Comparison of ENCODE assay signal across 8 mouse cellular contexts in the genomic region with DNA sequence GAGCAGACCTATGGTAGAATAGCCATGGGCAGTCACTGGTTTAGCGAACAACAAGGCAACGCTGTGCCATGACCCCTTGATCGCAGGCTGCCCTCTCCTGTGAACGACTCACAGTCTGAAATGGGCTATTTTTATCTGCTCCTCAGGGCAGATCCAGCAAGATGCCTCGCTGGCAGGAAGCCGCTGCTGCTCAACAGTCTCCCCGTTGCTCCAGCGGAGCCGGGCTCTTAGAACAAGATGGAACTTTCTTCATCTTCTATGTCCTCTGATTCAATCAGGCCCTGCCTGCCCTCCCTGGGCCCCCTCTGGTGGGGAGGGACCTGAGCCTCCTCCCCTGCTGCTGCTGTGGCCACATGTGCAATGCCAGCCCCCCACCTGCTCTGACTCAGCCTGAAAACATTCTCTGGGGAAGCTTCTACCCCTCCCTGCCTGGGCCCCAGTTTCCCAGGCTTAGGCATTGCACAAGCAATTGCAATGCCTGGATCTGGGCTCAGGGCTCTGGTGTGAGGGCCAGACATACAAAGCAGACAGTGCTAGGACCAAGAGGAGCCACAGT. TPM values are rescaled to one million over a fixed set of nuclear protein-coding genes. Genes with fewer than 3 reads are reported as not detected.
A peak's percentile ranks its signal among the peaks of the same experiment; 100 is the strongest.
DNase-seq lines count a peak whose midpoint lies in the region; ATAC-seq and TF ChIP-seq lines count a peak whose summit lies in the region.

No protein-coding gene starts in this region.

- no peak overlapping the region for H3K4me2 ChIP-seq in midbrain, embryonic 12.5 days (replicated peaks)
- no peak overlapping the region for H3K4me2 ChIP-seq in midbrain, embryonic 15.5 days
- H3K4me2 ChIP-seq in intestine, postnatal 0 days (replicated peaks; ENCODE audit: low read depth) = no peak overlapping the region
- no peak overlapping the region for H3K4me2 ChIP-seq in midbrain, embryonic 14.5 days (ENCODE audit: low read length)

- peaks cover 13% of the 10 kb centered on the region; the same call in 1 of the 2 replicates for H3K4me1 ChIP-seq in midbrain, embryonic 12.5 days
- H3K4me1 ChIP-seq in midbrain, embryonic 15.5 days = peaks cover 4% of the 10 kb centered on the region; the same call in 1 of the 2 replicates
- H3K4me1 ChIP-seq in intestine, postnatal 0 days (replicated peaks; ENCODE audit: control insufficient read depth, insufficient read depth, low read length) = peaks cover 3% of the 10 kb centered on the region; the same call in 1 of the 2 replicates
- no peaks in the 10 kb centered on the region for H3K4me1 ChIP-seq in midbrain, embryonic 14.5 days (ENCODE audit: control insufficient read depth, insufficient read depth, low read length)

- no peak for TF ChIP-seq CTCF in intestine, postnatal 0 days (IDR thresholded peaks at IDR 0.05; ENCODE audit: low read depth)

- H3K27ac ChIP-seq in midbrain, embryonic 12.5 days (replicated peaks) = no peak overlapping the region
- H3K27ac ChIP-seq in midbrain, embryonic 15.5 days = no peak overlapping the region
- peak overlapping the region; percentile 60 for H3K27ac ChIP-seq in intestine, postnatal 0 days (ENCODE audit: low read depth, low read length)
- no peak overlapping the region for H3K27ac ChIP-seq in midbrain, embryonic 14.5 days (replicated peaks; ENCODE audit: low read depth, low read length)

- no peak for ATAC-seq in midbrain, embryonic 12.5 days (ENCODE audit: low FRiP score, low read depth)
- no peak for ATAC-seq in midbrain, embryonic 15.5 days (replicated peaks)
- peak; percentile 60; the same call in 1 of the 2 replicates for ATAC-seq in intestine, postnatal 0 days
- ATAC-seq in midbrain, embryonic 14.5 days (ENCODE audit: low FRiP score, low TSS enrichment) = no peak
- no peak for ATAC-seq in erythroid progenitor cell, adult 5-6 weeks (replicated peaks; ENCODE audit: low FRiP score, poor library complexity, severe bottlenecking)

- WGBS in midbrain, embryonic 12.5 days = 63% methylated on average over 9 of the region's 9 CpGs
- 46% methylated on average over 9 of the region's 9 CpGs for WGBS in midbrain, embryonic 15.5 days
- WGBS in intestine, postnatal 0 days = 41% methylated on average over 9 of the region's 9 CpGs
- WGBS in midbrain, embryonic 14.5 days = 57% methylated on average over 9 of the region's 9 CpGs

- H3K4me3 ChIP-seq in midbrain, embryonic 12.5 days = no peak overlapping the region
- no peak overlapping the region for H3K4me3 ChIP-seq in midbrain, embryonic 15.5 days
- no peak overlapping the region for H3K4me3 ChIP-seq in intestine, postnatal 0 days (ENCODE audit: low read depth, low read length)
- no peak overlapping the region for H3K4me3 ChIP-seq in midbrain, embryonic 14.5 days (replicated peaks; ENCODE audit: low read depth, low read length)

- no peaks in the 10 kb centered on the region for H3K27me3 ChIP-seq in midbrain, embryonic 12.5 days
- no peaks in the 10 kb centered on the region for H3K27me3 ChIP-seq in midbrain, embryonic 15.5 days (replicated peaks)
- no peaks in the 10 kb centered on the region for H3K27me3 ChIP-seq in intestine, postnatal 0 days (replicated peaks; ENCODE audit: control insufficient read depth, insufficient read depth, low read length)
- no peaks in the 10 kb centered on the region for H3K27me3 ChIP-seq in midbrain, embryonic 14.5 days (ENCODE audit: control insufficient read depth, insufficient read depth, low read length)

- peak; percentile 60 for DNase-seq in gastrocnemius, postnatal 10 days
- DNase-seq in midbrain, embryonic 14.5 days = peak; percentile 32
- DNase-seq in spleen, postnatal 14 days (ENCODE audit: low spot score in 2 of 2) = no peak
- DNase-seq in left cerebral cortex, adult 18-20 months (ENCODE audit: low spot score in 2 of 2) = no peak

- H3K36me3 ChIP-seq in midbrain, embryonic 12.5 days = no peaks in the 10 kb centered on the region
- H3K36me3 ChIP-seq in midbrain, embryonic 15.5 days (replicated peaks) = no peaks in the 10 kb centered on the region
- H3K36me3 ChIP-seq in intestine, postnatal 0 days (ENCODE audit: control insufficient read depth, insufficient read depth) = no peaks in the 10 kb centered on the region
- no peaks in the 10 kb centered on the region for H3K36me3 ChIP-seq in midbrain, embryonic 14.5 days (ENCODE audit: control insufficient read depth, insufficient read depth, low read length)

- peak overlapping the region; percentile 24; the same call in 1 of the 2 replicates for H3K9ac ChIP-seq in midbrain, embryonic 12.5 days (replicated peaks)
- H3K9ac ChIP-seq in midbrain, embryonic 15.5 days = no peak overlapping the region
- 0 out of 2 replicates have a peak overlapping the region, but pooled peaks have one; percentile 3 for H3K9ac ChIP-seq in intestine, postnatal 0 days (ENCODE audit: low read depth, low read length)
- no peak overlapping the region; the same call in 1 of the 2 replicates for H3K9ac ChIP-seq in midbrain, embryonic 14.5 days (replicated peaks; ENCODE audit: low read length)

- H3K9me3 ChIP-seq in midbrain, embryonic 12.5 days = no peaks in the 10 kb centered on the region
- no peaks in the 10 kb centered on the region for H3K9me3 ChIP-seq in midbrain, embryonic 15.5 days
- no peaks in the 10 kb centered on the region for H3K9me3 ChIP-seq in intestine, postnatal 0 days (ENCODE audit: control insufficient read depth)
- no peaks in the 10 kb centered on the region for H3K9me3 ChIP-seq in midbrain, embryonic 14.5 days (ENCODE audit: control insufficient read depth, low read length)

RNA-seq across cellular contexts. Expression of gene Col5a1, which starts 27.8 kb away (rescaled TPM):
- 25.3 and 35.8 TPM in 2 replicates for polyA plus RNA-seq in midbrain, embryonic 12.5 days (2016; fragmentation: Nextera tagmentation; extraction: Ambion mirVana)
- 8.7 and 9.5 TPM in 2 replicates for polyA plus RNA-seq in midbrain, embryonic 15.5 days (2015; fragmentation: Nextera tagmentation; extraction: Ambion mirVana)
- total RNA-seq in gastrocnemius, postnatal 10 days (2021) = 100 to 1,000 TPM; 204 to 280 TPM
- polyA plus RNA-seq in intestine, postnatal 0 days (2015; fragmentation: Nextera tagmentation; extraction: Ambion mirVana) = 39.5 and 40.7 TPM in 2 replicates
- 2.8 and 8.5 TPM in 2 replicates for polyA plus RNA-seq in midbrain, embryonic 14.5 days (2014; fragmentation: Nextera tagmentation; extraction: Ambion mirVana)
- total RNA-seq in left cerebral cortex, adult 18-20 months (2021) = 1 to 10 TPM; 7.3 to 8.7 TPM
- total RNA-seq in erythroid progenitor cell, adult 5-6 weeks (2015; ENCODE audit: low replicate concordance) = 9.4 and 10.9 TPM in 2 replicates
- total RNA-seq in erythroid progenitor cell, adult 5-6 weeks (2017; ENCODE audit: low replicate concordance) = 5.3 and 7.0 TPM in 2 replicates

Comparison
In these comparisons a context has a peak if more than half of its experiments do, and no peak if none do; other contexts are left out.
1. H3K9ac ChIP-seq: peak in midbrain, embryonic 12.5 days (single experiment) and intestine, postnatal 0 days (single experiment); none in midbrain, embryonic 15.5 days (single experiment) and midbrain, embryonic 14.5 days (single experiment).
2. DNase-seq: peak in gastrocnemius, postnatal 10 days (single experiment) and midbrain, embryonic 14.5 days (single experiment); none in spleen, postnatal 14 days (0 of 2) and left cerebral cortex, adult 18-20 months (0 of 2).